Mouse (Mus musculus) left cerebral cortex, postnatal 10 days (tissue): ENCODE measurements around the gene A930033H14Rik. TPM values are rescaled to one million over a fixed set of nuclear protein-coding genes. Genes with fewer than 3 reads are reported as not detected.

ENCODE experiments used
- DNase-seq, 2 experiments: peaks; one replicate each; pipeline ENCODE4 v3.0.0; 2021 to 2022; ENCODE audit warnings: low spot score in 2 of 2, mixed read lengths in 1 of 2; ENCODE audit errors: extremely low spot score in 1 of 2
- intact Hi-C: fragments of 180-260 bp; cut with DNase I; formaldehyde crosslinking; loops from one replicate; pipeline ENCODE4 v1.15.1; 2025
- total RNA-seq, 2 experiments: library from RNA; stranded (reverse); gene quantifications; 2 replicates each; pipeline ENCODE4 v1.2.3; 2021

A930033H14Rik gene
- total RNA-seq, 2 experiments from 2014 or later = 4.4 to 5.4 TPM

DNA sequence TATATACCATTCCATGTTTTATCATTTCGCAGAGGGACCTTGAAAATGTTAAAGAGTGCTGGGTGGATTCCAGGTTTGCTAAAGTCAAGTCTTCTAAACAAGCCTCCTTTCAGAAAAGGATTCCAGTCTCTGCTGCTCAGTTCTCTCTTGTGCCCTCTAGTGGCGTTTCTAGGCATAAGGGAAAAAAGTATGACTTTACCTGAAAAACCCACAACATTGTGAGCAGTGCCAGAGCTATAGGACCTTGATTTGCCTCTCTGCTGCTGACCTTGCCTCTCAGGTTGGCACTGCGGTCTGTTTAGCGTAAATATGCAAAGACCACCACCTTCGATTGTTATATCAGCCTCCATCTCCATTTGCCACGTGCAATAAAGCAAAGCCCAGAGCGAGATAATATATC, 47.8 kb downstream of the A930033H14Rik start:
- intact Hi-C loops = loop anchor here (10.0 kb wide), 1 partner anchor 260 kb away; no protein-coding TSS in a partner anchor
- no peak for DNase-seq

DNA sequence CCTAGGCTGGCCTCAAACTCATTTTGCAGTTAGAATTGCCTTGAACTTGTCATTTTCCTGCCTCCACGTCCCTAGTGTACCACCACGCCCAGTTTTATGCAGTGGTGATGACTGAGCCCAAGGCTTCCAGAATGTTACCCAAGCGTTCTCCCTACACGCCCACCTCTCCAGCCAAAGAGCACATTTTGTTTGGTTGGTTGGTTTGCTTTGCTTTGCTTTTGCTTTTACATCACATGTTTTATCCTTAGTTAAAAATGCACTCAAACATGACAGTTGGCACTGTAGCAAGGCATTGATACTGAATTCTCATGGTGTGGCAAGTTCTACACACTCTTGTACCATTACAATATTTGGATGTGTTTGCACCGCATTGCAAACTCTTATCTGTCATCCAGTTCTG, 49.7 kb downstream of the A930033H14Rik start:
- no peak for DNase-seq
- intact Hi-C loops = loop anchor here (10.0 kb wide), 1 partner anchor 258 kb away; no protein-coding TSS in a partner anchor

DNA sequence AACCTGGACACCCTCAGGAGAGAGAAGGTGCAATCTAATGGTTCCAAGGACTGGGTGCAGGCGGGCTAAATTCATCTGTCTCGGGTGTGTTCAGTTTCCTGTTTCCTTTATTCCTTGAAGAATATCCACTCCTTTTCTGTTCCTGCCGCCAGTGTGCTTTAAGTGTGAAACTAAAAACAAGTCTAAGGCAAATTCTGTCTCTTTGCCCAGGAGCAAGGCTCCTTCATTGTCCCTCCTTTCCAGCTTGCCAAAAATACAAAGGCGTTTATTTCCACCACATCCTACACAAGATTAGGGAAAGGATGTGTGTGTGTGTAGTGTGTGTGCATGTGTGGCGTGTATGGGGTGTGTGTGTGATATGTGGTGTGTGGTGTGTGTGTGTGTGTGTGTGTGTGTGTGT, 50.3 kb downstream of the A930033H14Rik start:
- DNase-seq = no peak
- intact Hi-C loops = loop anchor here (10.0 kb wide), 1 partner anchor 258 kb away; no protein-coding TSS in a partner anchor

DNA sequence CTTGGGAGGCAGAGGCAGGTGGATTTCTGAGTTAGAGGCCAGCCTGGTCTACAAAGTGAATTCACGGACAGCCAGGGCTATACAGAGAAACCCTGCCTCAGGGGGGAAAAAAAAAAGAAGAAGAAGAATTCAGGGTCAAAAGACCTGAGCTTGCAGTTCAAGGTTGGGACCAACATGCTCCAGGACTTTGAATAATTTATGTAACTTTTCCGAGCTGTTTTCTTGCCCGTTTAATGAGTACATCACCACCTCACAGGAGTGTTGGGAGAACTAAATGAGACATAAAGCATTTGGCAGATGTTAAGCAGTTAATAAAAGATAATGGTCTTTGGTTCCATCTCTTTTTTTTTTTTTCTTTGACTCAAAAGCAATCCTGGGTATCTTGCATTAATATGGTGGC, 51.4 kb downstream of the A930033H14Rik start:
- intact Hi-C loops = loop anchor here (10.0 kb wide), 1 partner anchor 257 kb away; no protein-coding TSS in a partner anchor
- no peak for DNase-seq

DNA sequence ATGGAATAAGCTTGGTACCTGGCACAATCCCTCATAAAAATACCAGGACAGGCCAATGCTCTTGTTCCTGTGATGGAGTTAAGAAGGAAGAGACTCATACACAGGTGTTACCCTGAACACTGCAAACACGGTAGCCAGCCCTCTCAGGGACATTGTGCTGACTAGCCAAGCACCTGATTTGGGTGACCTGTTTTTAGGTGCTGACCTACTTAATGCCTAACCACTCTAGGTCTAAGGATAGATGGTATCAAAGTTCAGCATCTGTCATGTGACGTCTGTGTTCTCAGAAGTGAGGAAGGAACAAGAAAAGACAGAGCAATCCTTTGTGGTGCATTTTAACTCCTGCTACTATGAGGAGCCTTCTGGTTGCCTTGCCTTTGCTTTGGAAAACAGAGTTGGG, 52.0 kb downstream of the A930033H14Rik start:
- intact Hi-C loops = loop anchor here (10.0 kb wide), 1 partner anchor 256 kb away; no protein-coding TSS in a partner anchor
- no peak for DNase-seq

Other genes starting within 250 kb of the A930033H14Rik start
- gene Rhobtb1, start 61.7 kb downstream of the A930033H14Rik start, total RNA-seq = 10 to 100 TPM; 10.0 to 14.4 TPM
- 1 to 10 TPM; 5.1 to 7.5 TPM for gene Cdk1, start 139.8 kb upstream of the A930033H14Rik start, total RNA-seq
- 100 to 1,000 TPM; 525 to 540 TPM for gene Ank3, start 185.7 kb upstream of the A930033H14Rik start, total RNA-seq